Mouse (Mus musculus) heart, adult 2 months (tissue): ENCODE results near the gene Etv2.

Source experiments
- CTCF ChIP-seq: fragments of 200-600 bp; IDR thresholded peaks from 2 replicates; pipeline ENCODE4 v1.8.1; 2022; ENCODE audit warnings: antibody characterized with exemption, mild to moderate bottlenecking, moderate library complexity
- EP300 ChIP-seq: fragments of 200-500 bp; IDR thresholded peaks from 2 replicates; pipeline ENCODE4 v1.6.1; 2011; ENCODE audit warnings: low read depth, low read length, control low read depth; ENCODE audit not compliant: insufficient read depth
- POLR2A ChIP-seq: fragments of 200-500 bp; IDR thresholded peaks from 2 replicates; pipeline ENCODE4 v1.6.1; 2011; ENCODE audit warnings: mild to moderate bottlenecking, low read depth, low read length, control low read depth; ENCODE audit not compliant: insufficient read depth

- TF ChIP-seq CTCF, result no peak
- no peak for TF ChIP-seq POLR2A
- no peak for TF ChIP-seq EP300
Observed at GRCm38 (mm10) chr7:30587842-30588667, 47.6 kb downstream of the Etv2 start.
